Mouse (Mus musculus): ENCODE results near the gene Tmem255a. TPM values are rescaled to one million over a fixed set of nuclear protein-coding genes. Genes with fewer than 3 reads are reported as not detected.

The Tmem255a gene
- polyA plus RNA-seq, 1 experiment = 0.13 TPM

DNA sequence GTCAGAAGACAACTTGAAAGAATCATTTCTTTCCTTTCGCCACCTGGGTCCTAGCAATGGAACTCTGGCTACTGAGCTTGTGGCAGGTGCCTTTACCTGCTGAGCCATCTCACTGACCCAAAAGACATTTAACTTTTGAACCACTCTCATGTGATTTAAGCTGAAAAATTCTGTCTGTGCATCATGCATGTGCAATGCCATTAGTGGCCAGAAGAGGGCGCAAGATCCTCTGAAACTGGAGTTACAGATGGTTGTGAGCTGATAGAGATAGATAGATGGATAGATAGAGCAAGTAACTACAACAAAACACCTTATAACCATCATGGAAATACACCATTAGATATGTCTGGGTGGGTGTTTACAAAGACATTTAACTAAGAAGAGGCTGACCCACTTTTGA is 14.5 kb downstream of the Tmem255a start:
- Histone ChIP-seq H3K27ac (ENCODE audit: insufficient read depth, low read depth, low read length) (no peak overlapping the region), H3K4me1 (ENCODE audit: control insufficient read depth, insufficient read depth, insufficient read length, low read length) (no peaks in the 10 kb centered on the region), H3K27me3 (ENCODE audit: control insufficient read depth, insufficient read depth, low read length) (no peaks in the 10 kb centered on the region), H3K36me3 (ENCODE audit: control insufficient read depth, insufficient read depth, low read length) (no peaks in the 10 kb centered on the region), H3K4me3 (ENCODE audit: low read depth, low read length) (no peak overlapping the region)
- TF ChIP-seq POLR2A (IDR thresholded peaks at IDR 0.05; ENCODE audit: low read depth, low read length) (no peak), CTCF (IDR thresholded peaks at IDR 0.05; ENCODE audit: extremely low read depth, insufficient read length, insufficient replicate concordance, low read depth, low read length) (no peak)
- WGBS = 33% methylated on average over 2 of the region's 2 CpGs

DNA sequence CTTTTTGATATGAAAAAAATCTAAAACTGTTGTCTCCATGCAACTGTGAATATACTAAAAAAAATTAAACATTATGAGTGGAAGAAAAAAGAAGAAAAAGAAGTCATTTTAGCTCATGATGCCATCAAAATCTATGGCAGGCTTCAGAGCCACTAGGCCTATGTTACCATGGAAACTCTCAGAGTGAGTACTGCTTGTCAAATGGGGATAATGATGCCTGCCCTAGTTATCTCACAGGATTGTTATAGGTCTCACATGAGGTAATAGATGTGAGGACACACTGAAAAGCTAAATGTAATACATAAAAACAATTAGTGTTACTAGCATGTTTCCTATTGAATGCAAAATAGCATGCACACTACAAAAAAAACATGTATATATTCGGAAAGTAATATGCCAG is 22.4 kb downstream of the Tmem255a start:
- TF ChIP-seq CTCF (IDR thresholded peaks at IDR 0.05; ENCODE audit: extremely low read depth, insufficient read length, insufficient replicate concordance, low read depth, low read length) (no peak), POLR2A (IDR thresholded peaks at IDR 0.05; ENCODE audit: low read depth, low read length) (no peak)
- Histone ChIP-seq H3K4me1 (ENCODE audit: control insufficient read depth, insufficient read depth, insufficient read length, low read length) (no peaks in the 10 kb centered on the region), H3K36me3 (ENCODE audit: control insufficient read depth, insufficient read depth, low read length) (no peaks in the 10 kb centered on the region), H3K27me3 (ENCODE audit: control insufficient read depth, insufficient read depth, low read length) (no peaks in the 10 kb centered on the region), H3K4me3 (ENCODE audit: low read depth, low read length) (no peak overlapping the region), H3K27ac (ENCODE audit: insufficient read depth, low read depth, low read length) (no peak overlapping the region)
- WGBS = 86% methylated on average over 1 of the region's 1 CpGs

DNA sequence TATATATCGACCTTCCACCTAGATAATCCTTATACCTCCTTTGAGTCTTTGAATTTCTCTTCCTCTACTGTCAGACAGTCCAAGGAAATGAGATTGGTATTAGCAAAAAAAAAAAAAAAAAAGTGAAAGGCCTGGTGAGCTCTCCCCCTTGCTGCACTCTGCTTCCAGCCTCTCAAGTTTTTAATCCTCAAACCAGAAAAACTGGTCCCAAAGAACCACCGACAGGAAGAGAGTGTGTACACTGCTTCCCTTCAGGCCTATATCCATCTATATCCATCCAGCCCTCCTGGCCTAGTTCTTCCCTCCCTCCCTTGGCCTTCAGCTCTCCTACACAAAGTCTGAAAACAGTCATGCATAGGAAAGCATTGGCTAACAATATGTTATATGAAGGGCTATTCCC is 29.5 kb downstream of the Tmem255a start:
- no peaks in the 10 kb centered on the region for H3K27me3 ChIP-seq (ENCODE audit: control insufficient read depth, insufficient read depth, low read length)
- WGBS = 33% methylated on average over 2 of the region's 2 CpGs
- H3K4me3 ChIP-seq (ENCODE audit: low read depth, low read length) = no peak overlapping the region
- no peaks in the 10 kb centered on the region for H3K36me3 ChIP-seq (ENCODE audit: control insufficient read depth, insufficient read depth, low read length)
- no peak for TF ChIP-seq CTCF (IDR thresholded peaks at IDR 0.05; ENCODE audit: extremely low read depth, insufficient read length, insufficient replicate concordance, low read depth, low read length)
- TF ChIP-seq POLR2A (IDR thresholded peaks at IDR 0.05; ENCODE audit: low read depth, low read length) = no peak
- H3K4me1 ChIP-seq (ENCODE audit: control insufficient read depth, insufficient read depth, insufficient read length, low read length) = peaks cover 2% of the 10 kb centered on the region; the same call in 1 of the 2 replicates
- H3K27ac ChIP-seq (ENCODE audit: insufficient read depth, low read depth, low read length) = no peak overlapping the region

DNA sequence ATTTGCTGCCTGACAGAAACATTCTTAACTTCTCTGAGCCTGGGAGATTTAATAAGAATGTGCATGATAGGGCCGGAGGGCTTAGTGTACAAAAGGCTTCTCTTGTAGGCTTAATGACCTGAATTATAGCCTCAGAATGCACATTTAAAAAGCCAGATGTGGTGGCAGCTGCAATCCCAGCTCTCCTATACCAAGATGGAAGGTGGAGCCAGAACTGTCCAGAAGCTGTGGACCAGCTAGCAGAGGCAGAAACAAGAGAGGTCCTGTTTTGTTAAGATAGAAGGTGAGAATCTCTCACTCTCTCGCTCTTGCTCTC is 34.6 kb downstream of the Tmem255a start:
- no peak for TF ChIP-seq POLR2A (IDR thresholded peaks at IDR 0.05; ENCODE audit: low read depth, low read length)
- TF ChIP-seq CTCF (IDR thresholded peaks at IDR 0.05; ENCODE audit: extremely low read depth, insufficient read length, insufficient replicate concordance, low read depth, low read length) = no peak
- Histone ChIP-seq H3K27ac (ENCODE audit: insufficient read depth, low read depth, low read length) (no peak overlapping the region), H3K36me3 (ENCODE audit: control insufficient read depth, insufficient read depth, low read length) (no peaks in the 10 kb centered on the region), H3K27me3 (ENCODE audit: control insufficient read depth, insufficient read depth, low read length) (no peaks in the 10 kb centered on the region), H3K4me3 (ENCODE audit: low read depth, low read length) (no peak overlapping the region), H3K4me1 (ENCODE audit: control insufficient read depth, insufficient read depth, insufficient read length, low read length) (no peaks in the 10 kb centered on the region)
- WGBS = 63% methylated on average over 2 of the region's 2 CpGs

DNA sequence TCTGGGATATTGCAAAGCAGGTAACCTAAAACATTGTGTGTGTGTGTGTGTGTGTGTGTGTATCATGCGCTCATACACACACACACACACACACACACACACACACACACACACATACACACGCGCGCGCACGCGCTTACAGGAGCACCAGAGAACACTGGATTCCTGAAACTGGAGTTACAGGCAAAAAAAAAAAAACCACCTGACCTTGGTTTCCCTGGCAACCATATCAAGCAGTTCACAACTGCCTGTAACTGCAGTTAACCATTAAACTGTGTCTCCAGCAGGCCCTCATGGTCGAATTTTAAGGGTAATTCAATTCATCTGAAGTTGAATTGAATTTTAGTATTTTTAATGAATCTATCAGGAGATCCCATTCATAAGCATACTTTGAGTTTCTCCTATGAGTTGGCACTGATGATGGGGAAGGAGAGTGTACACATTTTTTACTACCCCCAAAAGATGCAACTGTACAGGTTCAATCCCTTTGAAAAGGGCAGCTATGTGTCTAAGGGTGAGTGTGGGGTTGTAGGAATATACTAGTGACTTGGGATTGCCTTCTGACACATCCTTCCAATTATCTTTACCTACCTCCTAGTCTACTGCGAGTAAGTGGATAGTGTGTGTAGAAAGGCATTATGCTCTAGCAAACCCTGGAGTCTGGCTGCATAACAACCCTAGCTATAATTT is 35.1 kb downstream of the Tmem255a start:
- H3K27me3 ChIP-seq (ENCODE audit: control insufficient read depth, insufficient read depth, low read length) = no peaks in the 10 kb centered on the region
- no peak overlapping the region for H3K27ac ChIP-seq (ENCODE audit: insufficient read depth, low read depth, low read length)
- TF ChIP-seq CTCF (IDR thresholded peaks at IDR 0.05; ENCODE audit: extremely low read depth, insufficient read length, insufficient replicate concordance, low read depth, low read length) = no peak
- TF ChIP-seq POLR2A (IDR thresholded peaks at IDR 0.05; ENCODE audit: low read depth, low read length) = no peak
- no peaks in the 10 kb centered on the region for H3K36me3 ChIP-seq (ENCODE audit: control insufficient read depth, insufficient read depth, low read length)
- H3K4me3 ChIP-seq (ENCODE audit: low read depth, low read length) = no peak overlapping the region
- no peaks in the 10 kb centered on the region for H3K4me1 ChIP-seq (ENCODE audit: control insufficient read depth, insufficient read depth, insufficient read length, low read length)
- WGBS = 26% methylated on average over 9 of the region's 9 CpGs

DNA sequence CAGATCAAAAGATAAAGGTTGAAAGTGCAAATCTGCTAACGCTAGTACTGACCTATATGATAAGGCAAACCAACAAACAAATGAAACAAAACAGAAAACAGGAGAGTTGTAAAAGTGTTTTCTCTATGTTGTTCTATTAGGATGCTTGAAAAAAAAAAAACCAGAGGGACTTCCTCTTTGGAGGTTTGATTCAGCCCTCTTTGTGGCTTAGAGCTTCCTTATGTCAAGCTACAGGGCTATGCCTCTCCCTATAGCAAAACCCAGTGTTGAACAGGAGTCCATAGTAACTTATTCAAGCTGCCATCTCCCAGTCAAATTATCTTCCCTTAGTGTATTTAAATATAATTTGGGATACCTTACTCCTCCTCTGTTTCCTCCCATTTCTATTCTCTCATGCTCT is 44.8 kb downstream of the Tmem255a start:
- Histone ChIP-seq H3K27me3 (ENCODE audit: control insufficient read depth, insufficient read depth, low read length) (no peaks in the 10 kb centered on the region), H3K4me1 (ENCODE audit: control insufficient read depth, insufficient read depth, insufficient read length, low read length) (no peaks in the 10 kb centered on the region), H3K27ac (ENCODE audit: insufficient read depth, low read depth, low read length) (no peak overlapping the region), H3K4me3 (ENCODE audit: low read depth, low read length) (no peak overlapping the region), H3K36me3 (ENCODE audit: control insufficient read depth, insufficient read depth, low read length) (no peaks in the 10 kb centered on the region)
- WGBS = 58% methylated on average over 1 of the region's 1 CpGs
- TF ChIP-seq CTCF (IDR thresholded peaks at IDR 0.05; ENCODE audit: extremely low read depth, insufficient read length, insufficient replicate concordance, low read depth, low read length) (no peak), POLR2A (IDR thresholded peaks at IDR 0.05; ENCODE audit: low read depth, low read length) (no peak)

DNA sequence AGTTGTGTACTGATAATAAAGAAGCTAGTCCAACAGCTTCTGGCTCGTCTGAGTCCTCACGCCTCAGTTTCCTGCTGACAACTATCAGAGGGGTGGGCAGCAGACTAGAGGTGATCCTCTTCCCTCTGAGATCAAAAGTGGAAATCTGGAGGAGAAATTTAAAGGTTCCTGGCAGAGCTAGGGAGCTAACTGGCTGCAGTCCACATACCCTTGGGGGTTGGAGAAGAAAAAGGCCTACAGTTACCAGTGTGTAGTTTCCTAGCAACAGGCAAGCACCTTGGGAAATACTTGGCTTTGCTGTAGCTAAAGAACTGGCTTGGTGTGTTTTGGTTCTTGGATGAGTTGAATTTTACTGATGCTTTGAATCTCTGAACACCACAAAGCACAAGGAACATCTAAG is 50.4 kb downstream of the Tmem255a start:
- no peaks in the 10 kb centered on the region for H3K27me3 ChIP-seq (ENCODE audit: control insufficient read depth, insufficient read depth, low read length)
- TF ChIP-seq POLR2A (IDR thresholded peaks at IDR 0.05; ENCODE audit: low read depth, low read length) = no peak
- TF ChIP-seq CTCF (IDR thresholded peaks at IDR 0.05; ENCODE audit: extremely low read depth, insufficient read length, insufficient replicate concordance, low read depth, low read length) = no peak
- H3K4me3 ChIP-seq (ENCODE audit: low read depth, low read length) = no peak overlapping the region
- WGBS = 47% methylated on average over 2 of the region's 2 CpGs
- H3K27ac ChIP-seq (ENCODE audit: insufficient read depth, low read depth, low read length) = no peak overlapping the region
- H3K36me3 ChIP-seq (ENCODE audit: control insufficient read depth, insufficient read depth, low read length) = no peaks in the 10 kb centered on the region
- H3K4me1 ChIP-seq (ENCODE audit: control insufficient read depth, insufficient read depth, insufficient read length, low read length) = no peaks in the 10 kb centered on the region
